In genomic region chr7:24563191-24563836, GRCm38 (mm10) we compare ENCODE assay signal across 36 mouse cellular contexts. TPM values are rescaled to one million over a fixed set of nuclear protein-coding genes. Genes with fewer than 3 reads are reported as not detected.
"Had no signal": no experiment of that assay in that cellular context is flagged by ENCODE, and none has a peak within 500 bp of the region (broad histone marks: within the 10 kb centered on the region; RNA-seq: fewer than 3 reads in every experiment).

No protein-coding gene starts in this region.

- H3K27ac ChIP-seq: gastrocnemius, adult 2 months; heart, embryonic 10.5 days; hindbrain, embryonic 10.5 days; hindbrain, embryonic 12.5 days; hindbrain, embryonic 14.5 days; intestine, embryonic 15.5 days; layer of hippocampus, adult 2 months; left cerebral cortex, adult 2 months; limb, embryonic 10.5 days; limb, embryonic 12.5 days; liver, embryonic 13.5 days; liver, embryonic 15.5 days had no signal

- H3K4me1 ChIP-seq: heart, embryonic 10.5 days; heart, embryonic 12.5 days; hindbrain, embryonic 10.5 days; hindbrain, embryonic 12.5 days; intestine, embryonic 15.5 days; limb, embryonic 10.5 days; limb, embryonic 12.5 days; liver, embryonic 13.5 days had no signal

- H3K27me3 ChIP-seq: heart, embryonic 12.5 days; hindbrain, embryonic 12.5 days; intestine, embryonic 15.5 days; limb, embryonic 12.5 days; liver, embryonic 13.5 days; liver, embryonic 15.5 days had no signal

- H3K9ac ChIP-seq: heart, embryonic 12.5 days; hindbrain, embryonic 12.5 days; hindbrain, embryonic 14.5 days; intestine, embryonic 15.5 days; limb, embryonic 12.5 days; liver, embryonic 13.5 days; liver, embryonic 15.5 days had no signal

- H3K9me3 ChIP-seq: heart, embryonic 10.5 days; heart, embryonic 12.5 days; hindbrain, embryonic 10.5 days; hindbrain, embryonic 12.5 days; intestine, embryonic 15.5 days; limb, embryonic 10.5 days; limb, embryonic 12.5 days; liver, embryonic 13.5 days; liver, embryonic 15.5 days had no signal

- DNase-seq: gastrocnemius, adult 2 months; gastrocnemius, postnatal 10 days; heart, adult 18-20 months; heart, postnatal 10 days; heart, postnatal 4 days; kidney, adult 2 months; kidney, adult 9 months; kidney, postnatal 10 days; kidney, postnatal 25 days; kidney, postnatal 4 days; liver; liver, embryonic 13.5 days had no signal

- H3K4me2 ChIP-seq: heart, embryonic 12.5 days; hindbrain, embryonic 12.5 days; hindbrain, embryonic 14.5 days; intestine, embryonic 15.5 days; limb, embryonic 12.5 days; liver, embryonic 11.5 days; liver, embryonic 13.5 days; liver, embryonic 15.5 days had no signal

- H3K4me3 ChIP-seq: gastrocnemius, adult 2 months; heart, embryonic 10.5 days; heart, embryonic 12.5 days; hindbrain, embryonic 10.5 days; hindbrain, embryonic 12.5 days; intestine, embryonic 15.5 days; layer of hippocampus, adult 2 months; left cerebral cortex, adult 2 months; limb, embryonic 10.5 days; limb, embryonic 12.5 days; liver, embryonic 13.5 days; liver, embryonic 15.5 days had no signal

RNA-seq across cellular contexts. Expression of gene Pinlyp, which starts 17.4 kb away (rescaled TPM):
- total RNA-seq: gastrocnemius, adult 2 months; gastrocnemius, postnatal 10 days; gastrocnemius, postnatal 4 days; granulocyte monocyte progenitor cell, adult 5-6 weeks; heart, adult 18-20 months; heart, adult 8-10 months; heart, postnatal 10 days; heart, postnatal 25 days; heart, postnatal 4 days; layer of hippocampus, adult 2 months; layer of hippocampus, postnatal 10 days; layer of hippocampus, postnatal 25 days; left cerebral cortex, adult 2 months; left cerebral cortex, postnatal 14 days; left cerebral cortex, postnatal 36 days had no signal
- polyA plus RNA-seq: heart, embryonic 12.5 days; heart, embryonic 14.5 days; hindbrain, embryonic 10.5 days; hindbrain, embryonic 12.5 days; hindbrain, embryonic 14.5 days; hindbrain, embryonic 16.5 days; inflammation-experienced regulatory T-cells, adult 6 months; intestine, embryonic 15.5 days; intestine, postnatal 0 days; kidney, adult 2 months; limb, embryonic 10.5 days; limb, embryonic 12.5 days; liver, embryonic 11.5 days; liver, embryonic 13.5 days; liver, embryonic 15.5 days had no signal
